Mouse (Mus musculus) heart, adult 2 months (tissue): ENCODE data around the gene Nop2. TPM values are rescaled to one million over a fixed set of nuclear protein-coding genes. Genes with fewer than 3 reads are reported as not detected.
A peak's percentile ranks its signal among the peaks of the same experiment; 100 is the strongest.

Experiments
- DNase-seq, 2 experiments: peaks; one replicate each; pipeline ENCODE4 v3.0.0; 2021
- H3K27ac ChIP-seq: fragments of 200-600 bp; 2 replicates; pipeline ENCODE4 v1.8.1; 2022
- H3K27me3 ChIP-seq: fragments of 200-500 bp; 2 replicates; pipeline ENCODE4 v1.6.1; 2012; ENCODE audit warnings: mild to moderate bottlenecking, low read length, inconsistent platforms, mixed read lengths; ENCODE audit not compliant: control insufficient read depth, insufficient read depth
- H3K36me3 ChIP-seq: fragments of 200-500 bp; 2 replicates; pipeline ENCODE4 v1.6.1; 2012; ENCODE audit warnings: low read length, inconsistent platforms; ENCODE audit not compliant: control insufficient read depth, insufficient read depth
- H3K4me1 ChIP-seq: fragments of 200-500 bp; 2 replicates; pipeline ENCODE4 v1.6.1; 2011; ENCODE audit warnings: low read length; ENCODE audit not compliant: control insufficient read depth, insufficient read depth
- H3K4me3 ChIP-seq: fragments of 200-600 bp; 2 replicates; pipeline ENCODE4 v1.8.1; 2022
- H3K79me2 ChIP-seq: fragments of 200-500 bp; replicated peaks from 2 replicates; pipeline ENCODE4 v1.6.1; 2012; ENCODE audit warnings: mild to moderate bottlenecking, inconsistent platforms, low read length, moderate library complexity, mixed read lengths; ENCODE audit not compliant: control insufficient read depth, insufficient read depth
- H3K9ac ChIP-seq: fragments of 200-500 bp; 2 replicates; pipeline ENCODE4 v1.6.1; 2012; ENCODE audit warnings: low read depth, mild to moderate bottlenecking, control low read depth, inconsistent platforms, low read length, mixed read lengths
- CTCF ChIP-seq: fragments of 200-600 bp; IDR thresholded peaks from 2 replicates; pipeline ENCODE4 v1.8.1; 2022; ENCODE audit warnings: antibody characterized with exemption, mild to moderate bottlenecking, moderate library complexity
- EP300 ChIP-seq: fragments of 200-500 bp; IDR thresholded peaks from 2 replicates; pipeline ENCODE4 v1.6.1; 2011; ENCODE audit warnings: low read depth, low read length, control low read depth; ENCODE audit not compliant: insufficient read depth
- POLR2A ChIP-seq: fragments of 200-500 bp; IDR thresholded peaks from 2 replicates; pipeline ENCODE4 v1.6.1; 2011; ENCODE audit warnings: mild to moderate bottlenecking, low read depth, low read length, control low read depth; ENCODE audit not compliant: insufficient read depth
- WGBS: fragments of 180-500 bp; shearing (Covaris S2); methylation state at CpG from one replicate; pipeline ENCODE4 v1.1.7; 2018; 5-methylcytosine and 5-hydroxymethylcytosine counted together
- intact Hi-C: fragments of 180-260 bp; cut with DNase I; formaldehyde crosslinking; loops from one replicate; pipeline ENCODE4 v1.15.1; 2025
- polyA plus RNA-seq: library from polyadenylated mRNA; depleted of rRNA; stranded (reverse); fragments of >200 nt; gene quantifications from 2 replicates; pipeline ENCODE4 v1.2.3, GENCODE M21; 2012
- total RNA-seq, 2 experiments: library from RNA; stranded (reverse); gene quantifications; 2 replicates each; pipeline ENCODE4 v1.2.3; 2021

Gene Nop2
- total and polyA plus RNA-seq, 3 experiments: 8.3 to 20.3 (median 18.9) TPM

- peak overlapping the region; percentile 67 for H3K9ac ChIP-seq
- peak overlapping the region; percentile 87 for H3K27ac ChIP-seq
- H3K79me2 ChIP-seq: no peaks in the 10 kb centered on the region
- H3K27me3 ChIP-seq: no peaks in the 10 kb centered on the region
- intact Hi-C loops: loop anchor here (2.0 kb wide), 1 partner anchor 79 kb away; no protein-coding TSS in a partner anchor
- TF ChIP-seq POLR2A (0 out of 2 replicates have a peak, but pooled peaks have one; percentile 32), CTCF (no peak)
- H3K4me3 ChIP-seq: peak overlapping the region; percentile 40
- H3K36me3 ChIP-seq: no peaks in the 10 kb centered on the region
- peaks cover 7% of the 10 kb centered on the region for H3K4me1 ChIP-seq
- 7% methylated on average over 15 of the region's 15 CpGs for WGBS
- DNase-seq: peak; percentile 75 to 87
These were observed 42.0 kb upstream of the Nop2 start for GRCm38 (mm10) chr6:125089521-125090321.

- intact Hi-C loops: no loop called here
- WGBS: 45% methylated on average over 10 of the region's 10 CpGs
- peak overlapping the region; percentile 87 for H3K27ac ChIP-seq
- DNase-seq: no peak
- no peak overlapping the region for H3K4me3 ChIP-seq
- no peaks in the 10 kb centered on the region for H3K36me3 ChIP-seq
- no peaks in the 10 kb centered on the region for H3K27me3 ChIP-seq
- H3K79me2 ChIP-seq: no peaks in the 10 kb centered on the region
- H3K4me1 ChIP-seq: peaks cover 7% of the 10 kb centered on the region
- no peak overlapping the region for H3K9ac ChIP-seq
- TF ChIP-seq CTCF (no peak), POLR2A (no peak), EP300 (no peak)
These were observed 41.2 kb upstream of the Nop2 start for GRCm38 (mm10) chr6:125090341-125091085.

DNA sequence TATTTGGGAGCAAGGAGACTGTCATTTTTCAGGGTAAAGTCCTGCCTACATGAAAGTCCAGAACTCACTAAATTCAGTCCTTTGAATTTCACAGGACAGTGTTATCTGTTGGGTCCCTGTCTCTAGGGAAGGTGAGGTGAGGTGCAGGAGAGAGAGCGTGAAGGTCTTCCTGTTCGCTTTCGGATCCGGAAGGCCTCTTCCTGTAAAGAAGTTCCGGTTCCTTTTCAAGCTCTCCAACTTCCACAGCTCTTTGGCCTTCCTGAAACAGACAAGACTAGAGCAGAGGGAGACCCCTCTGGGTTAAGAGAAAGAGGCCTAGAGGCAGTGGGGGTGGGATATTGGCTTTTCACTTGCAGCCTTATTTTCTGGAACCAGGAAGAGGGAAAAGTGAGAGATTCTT is 39.3 kb upstream of the Nop2 start:
- 52% methylated on average over 5 of the region's 5 CpGs for WGBS
- Histone ChIP-seq H3K27ac (peak overlapping the region; percentile 40; the same call in 1 of the 2 replicates), H3K4me1 (peaks cover 7% of the 10 kb centered on the region), H3K79me2 (no peaks in the 10 kb centered on the region), H3K9ac (no peak overlapping the region), H3K27me3 (no peaks in the 10 kb centered on the region), H3K36me3 (no peaks in the 10 kb centered on the region), H3K4me3 (no peak overlapping the region)
- TF ChIP-seq CTCF: no peak
- no peak for TF ChIP-seq POLR2A
- TF ChIP-seq EP300: no peak
- no peak for DNase-seq
- intact Hi-C loops: no loop called here

DNA sequence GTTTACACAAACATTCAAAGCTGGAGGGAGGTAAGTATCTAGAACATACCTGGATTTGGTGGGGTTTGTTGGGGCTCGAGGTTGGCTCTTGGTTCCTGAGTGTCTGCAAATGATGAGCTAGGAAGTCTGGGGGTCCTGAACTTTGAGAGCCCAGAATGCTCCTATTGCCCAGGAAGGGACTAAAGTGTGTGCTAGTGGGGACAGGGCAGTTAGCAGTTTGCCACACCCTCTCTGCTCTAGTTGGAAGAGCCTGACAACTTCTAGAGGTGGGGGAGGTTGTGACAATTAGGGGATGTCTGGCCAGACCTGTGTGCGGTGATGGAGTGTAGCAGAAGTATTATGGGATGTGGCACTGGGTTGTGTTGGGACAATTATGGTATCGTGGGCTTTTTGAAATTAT is 36.9 kb upstream of the Nop2 start:
- Histone ChIP-seq H3K27ac (peak overlapping the region; percentile 96; the same call in 1 of the 2 replicates), H3K36me3 (peaks cover 15% of the 10 kb centered on the region), H3K79me2 (peaks cover 3% of the 10 kb centered on the region), H3K27me3 (no peaks in the 10 kb centered on the region), H3K4me1 (peaks cover 20% of the 10 kb centered on the region), H3K9ac (no peak overlapping the region), H3K4me3 (no peak overlapping the region)
- DNase-seq: no peak
- TF ChIP-seq EP300 (no peak), CTCF (no peak), POLR2A (no peak)
- WGBS: 39% methylated on average over 3 of the region's 3 CpGs
- intact Hi-C loops: no loop called here

DNA sequence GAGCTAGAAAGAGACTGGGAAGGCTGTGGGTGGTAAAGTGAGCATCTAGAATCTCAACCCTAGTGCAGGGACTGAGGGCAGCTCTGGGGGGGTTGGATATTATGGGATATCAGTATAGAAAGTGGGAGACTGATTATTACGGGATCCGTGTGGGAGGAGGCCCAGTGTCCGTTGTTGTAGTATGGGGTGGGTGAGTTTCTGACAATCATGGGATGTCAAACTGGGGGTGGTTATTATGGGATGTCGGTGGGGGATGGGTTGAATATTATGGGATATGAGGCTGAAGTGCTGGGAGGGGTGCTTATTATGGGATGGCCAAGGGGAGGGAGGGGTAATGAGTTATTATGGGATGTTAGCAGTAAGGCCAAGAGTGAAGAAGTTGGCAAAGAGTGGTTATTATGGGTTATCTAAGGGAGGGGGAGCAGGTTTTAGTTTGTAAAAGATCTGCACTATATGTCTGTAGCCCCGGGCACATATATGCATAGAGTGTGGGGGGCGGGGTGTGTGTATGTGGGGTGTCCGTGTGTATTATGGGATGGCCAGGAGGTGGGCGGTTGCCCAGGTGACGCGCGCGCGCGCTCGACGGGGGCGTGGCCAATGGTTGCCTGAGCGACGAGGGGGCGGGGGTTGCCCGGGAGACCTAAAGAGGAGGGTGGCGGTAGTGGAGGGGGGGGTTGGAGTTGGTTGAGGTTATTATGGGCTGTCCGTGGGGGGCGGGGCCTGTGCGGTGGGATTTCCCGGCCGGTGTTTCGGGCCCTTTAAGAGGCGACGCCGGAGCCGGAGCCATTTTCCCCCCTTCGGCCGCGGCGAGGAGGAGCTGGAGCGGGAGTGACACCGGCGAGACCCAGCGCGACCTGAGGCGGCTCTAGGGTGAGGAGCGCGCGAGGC is 36.1 kb upstream of the Nop2 start, which contains the start of gene Chd4:
Gene Chd4, plus strand, starts transcription at position 591 of the 888 bp plus-strand sequence.
- H3K27ac ChIP-seq: peak within 1 kb of the TSS; percentile 96
- TF ChIP-seq POLR2A (peak; percentile 83), EP300 (0 out of 2 replicates have a peak, but pooled peaks have one; percentile 40), CTCF (no peak)
- WGBS: 2% methylated on average over 41 of the region's 45 CpGs
- H3K27me3 ChIP-seq: no peaks in the 10 kb centered on the region
- H3K4me3 ChIP-seq: peak within 1 kb of the TSS; percentile 91
- DNase-seq: peak; percentile 89 to 92
- H3K36me3 ChIP-seq: peaks cover 15% of the 10 kb centered on the region
- intact Hi-C loops: loop anchor here (2.0 kb wide), 1 partner anchor 69 kb away; no protein-coding TSS in a partner anchor
- H3K79me2 ChIP-seq: peaks cover 3% of the 10 kb centered on the region
- H3K4me1 ChIP-seq: peaks cover 18% of the 10 kb centered on the region
- H3K9ac ChIP-seq: peak within 1 kb of the TSS; percentile 94
